Mouse (Mus musculus) cortical plate, adult 2 months (tissue): Measurements from ENCODE around the gene Tmem184b.

ENCODE experiments used
- CTCF ChIP-seq: fragments of 200-500 bp; IDR thresholded peaks from 2 replicates; pipeline ENCODE4 v1.5.1; 2011; ENCODE audit warnings: mild to moderate bottlenecking, control low read depth, low read length; ENCODE audit not compliant: insufficient read depth; ENCODE audit errors: extremely low read depth
- POLR2A ChIP-seq: fragments of 200-500 bp; IDR thresholded peaks from 2 replicates; pipeline ENCODE4 v1.6.1; 2011; ENCODE audit warnings: mild to moderate bottlenecking, low read length, control low read depth; ENCODE audit not compliant: insufficient read depth; ENCODE audit errors: extremely low read depth

- TF ChIP-seq CTCF, result no peak
- no peak for TF ChIP-seq POLR2A
These were observed 19.4 kb upstream of the Tmem184b start for GRCm38 (mm10) chr15:79422715-79423243.
